Comparison of ENCODE assay signal across 8 mouse cellular contexts in genomic region chr11:52346635-52347005, GRCm38 (mm10). TPM values are rescaled to one million over a fixed set of nuclear protein-coding genes. Genes with fewer than 3 reads are reported as not detected.
DNase-seq lines count a peak whose midpoint lies in the region; ATAC-seq and TF ChIP-seq lines count a peak whose summit lies in the region.

No protein-coding gene starts in this region.

- no peak for ATAC-seq in frontal cortex, adult (ENCODE audit: low TSS enrichment)
- ATAC-seq in embryonic facial prominence, embryonic 14.5 days (ENCODE audit: low read depth): peak; percentile 78; the same call in 1 of the 2 replicates
- ATAC-seq in intestine, embryonic 16.5 days: peak; percentile 40; the same call in 1 of the 2 replicates
- ATAC-seq in lung, postnatal 0 days: peak; percentile 71

- H3K9ac ChIP-seq in embryonic facial prominence, embryonic 14.5 days (ENCODE audit: low read depth, low read length): peak overlapping the region; percentile 4; the same call in 1 of the 2 replicates
- H3K9ac ChIP-seq in intestine, embryonic 16.5 days (ENCODE audit: low read depth, low read length): peak overlapping the region; percentile 51
- no peak overlapping the region for H3K9ac ChIP-seq in lung, postnatal 0 days (replicated peaks; ENCODE audit: low read depth)

- TF ChIP-seq EP300 in lung, postnatal 0 days (IDR thresholded peaks at IDR 0.05): no peak

- H3K4me1 ChIP-seq in embryonic facial prominence, embryonic 14.5 days (ENCODE audit: control insufficient read depth, insufficient read depth, low read length): 0 out of 2 replicates have a peak, but pooled peaks cover 3% of the 10 kb centered on the region
- H3K4me1 ChIP-seq in intestine, embryonic 16.5 days (ENCODE audit: control insufficient read depth, insufficient read depth, low read length): peaks cover 13% of the 10 kb centered on the region
- H3K4me1 ChIP-seq in lung, postnatal 0 days (ENCODE audit: insufficient read depth, low read depth, low read length): peaks cover 4% of the 10 kb centered on the region; the same call in 1 of the 2 replicates

- no peaks in the 10 kb centered on the region for H3K36me3 ChIP-seq in embryonic facial prominence, embryonic 14.5 days (ENCODE audit: control insufficient read depth, insufficient read depth, low read length)
- H3K36me3 ChIP-seq in intestine, embryonic 16.5 days (ENCODE audit: control insufficient read depth, insufficient read depth, low read length): no peaks in the 10 kb centered on the region
- H3K36me3 ChIP-seq in lung, postnatal 0 days (ENCODE audit: insufficient read depth, low read length): no peaks in the 10 kb centered on the region

- no peaks in the 10 kb centered on the region for H3K27me3 ChIP-seq in embryonic facial prominence, embryonic 14.5 days (replicated peaks; ENCODE audit: control insufficient read depth, insufficient read depth, low read length)
- no peaks in the 10 kb centered on the region for H3K27me3 ChIP-seq in intestine, embryonic 16.5 days (replicated peaks; ENCODE audit: control insufficient read depth, insufficient read depth, low read length)
- no peaks in the 10 kb centered on the region for H3K27me3 ChIP-seq in lung, postnatal 0 days (replicated peaks; ENCODE audit: insufficient read depth, low read length)

- no peaks in the 10 kb centered on the region for H3K9me3 ChIP-seq in embryonic facial prominence, embryonic 14.5 days (ENCODE audit: control insufficient read depth, low read length)
- no peaks in the 10 kb centered on the region for H3K9me3 ChIP-seq in intestine, embryonic 16.5 days (ENCODE audit: control insufficient read depth, low read length)
- H3K9me3 ChIP-seq in lung, postnatal 0 days (ENCODE audit: low read length): no peaks in the 10 kb centered on the region

- peak; percentile 44 to 50 for DNase-seq in frontal cortex, postnatal 10 days (ENCODE audit: low spot score in 2 of 2)
- peak; percentile 96 for DNase-seq in ES-CJ7 (ENCODE audit: low read depth, low spot score)
- peak; percentile 80 for DNase-seq in embryonic facial prominence, embryonic 14.5 days (ENCODE audit: low spot score)
- peak; percentile 60 for DNase-seq in lung, postnatal 0 days (ENCODE audit: low spot score)
- peak; percentile 70 for DNase-seq in retina, postnatal 1 day
- no peak for DNase-seq in urinary bladder, postnatal 25 days (ENCODE audit: low spot score)

- H3K4me2 ChIP-seq in embryonic facial prominence, embryonic 14.5 days (ENCODE audit: low read depth, low read length): peak overlapping the region; percentile 51
- H3K4me2 ChIP-seq in intestine, embryonic 16.5 days (ENCODE audit: low read depth, low read length): peak overlapping the region; percentile 61
- peak overlapping the region; percentile 61 for H3K4me2 ChIP-seq in lung, postnatal 0 days (replicated peaks; ENCODE audit: low read depth, low read length)

- no peak for TF ChIP-seq CTCF in lung, postnatal 0 days (IDR thresholded peaks at IDR 0.05)

- WGBS in embryonic facial prominence, embryonic 14.5 days: 4% methylated on average over 11 of the region's 12 CpGs
- 6% methylated on average over 12 of the region's 12 CpGs for WGBS in intestine, embryonic 16.5 days
- 6% methylated on average over 12 of the region's 12 CpGs for WGBS in lung, postnatal 0 days

- peak overlapping the region; percentile 33 for H3K4me3 ChIP-seq in embryonic facial prominence, embryonic 14.5 days (ENCODE audit: low read depth, low read length)
- peak overlapping the region; percentile 43 for H3K4me3 ChIP-seq in intestine, embryonic 16.5 days (ENCODE audit: low read length)
- peak overlapping the region; percentile 26 for H3K4me3 ChIP-seq in lung, postnatal 0 days (ENCODE audit: low read depth, low read length)

- H3K27ac ChIP-seq in embryonic facial prominence, embryonic 14.5 days (replicated peaks; ENCODE audit: low read depth, low read length): no peak overlapping the region; the same call in 1 of the 2 replicates
- H3K27ac ChIP-seq in intestine, embryonic 16.5 days (ENCODE audit: low read length): peak overlapping the region; percentile 48
- H3K27ac ChIP-seq in lung, postnatal 0 days (ENCODE audit: low read length): peak overlapping the region; percentile 38; the same call in 1 of the 2 replicates

RNA-seq across cellular contexts. Expression of gene Vdac1, which starts 14.0 kb away (rescaled TPM):
- 239 and 240 TPM in 2 replicates for polyA plus RNA-seq in embryonic facial prominence, embryonic 14.5 days (2014; fragmentation: Nextera tagmentation; extraction: Ambion mirVana)
- polyA plus RNA-seq in intestine, embryonic 16.5 days (2015; fragmentation: Nextera tagmentation; extraction: Ambion mirVana): 311 and 337 TPM in 2 replicates
- polyA plus RNA-seq in lung, postnatal 0 days (2015; fragmentation: Nextera tagmentation; extraction: Ambion mirVana): 127 and 140 TPM in 2 replicates

RNA-seq across cellular contexts. Expression of gene 9530068E07Rik, which starts 49.6 kb away (rescaled TPM):
- polyA plus RNA-seq in embryonic facial prominence, embryonic 14.5 days (2014; fragmentation: Nextera tagmentation; extraction: Ambion mirVana): 199 and 218 TPM in 2 replicates
- 144 and 153 TPM in 2 replicates for polyA plus RNA-seq in intestine, embryonic 16.5 days (2015; fragmentation: Nextera tagmentation; extraction: Ambion mirVana)
- polyA plus RNA-seq in lung, postnatal 0 days (2015; fragmentation: Nextera tagmentation; extraction: Ambion mirVana): 151 and 155 TPM in 2 replicates
